Mouse (Mus musculus) layer of hippocampus, adult 8-10 months (tissue): Measurements from ENCODE around the gene Grtp1. TPM values are rescaled to one million over a fixed set of nuclear protein-coding genes. Genes with fewer than 3 reads are reported as not detected.

Source experiments
- DNase-seq, 2 experiments: peaks; one replicate each; pipeline ENCODE4 v3.0.0; 2022; ENCODE audit warnings: low spot score in 2 of 2
- total RNA-seq, 4 experiments: library from RNA; stranded (reverse); gene quantifications; 2 replicates each; pipeline ENCODE4 v1.2.4; 2022

The Grtp1 gene
- total RNA-seq: 1 to 10 TPM; 3.9 to 6.7 (median 5.5) TPM

DNA sequence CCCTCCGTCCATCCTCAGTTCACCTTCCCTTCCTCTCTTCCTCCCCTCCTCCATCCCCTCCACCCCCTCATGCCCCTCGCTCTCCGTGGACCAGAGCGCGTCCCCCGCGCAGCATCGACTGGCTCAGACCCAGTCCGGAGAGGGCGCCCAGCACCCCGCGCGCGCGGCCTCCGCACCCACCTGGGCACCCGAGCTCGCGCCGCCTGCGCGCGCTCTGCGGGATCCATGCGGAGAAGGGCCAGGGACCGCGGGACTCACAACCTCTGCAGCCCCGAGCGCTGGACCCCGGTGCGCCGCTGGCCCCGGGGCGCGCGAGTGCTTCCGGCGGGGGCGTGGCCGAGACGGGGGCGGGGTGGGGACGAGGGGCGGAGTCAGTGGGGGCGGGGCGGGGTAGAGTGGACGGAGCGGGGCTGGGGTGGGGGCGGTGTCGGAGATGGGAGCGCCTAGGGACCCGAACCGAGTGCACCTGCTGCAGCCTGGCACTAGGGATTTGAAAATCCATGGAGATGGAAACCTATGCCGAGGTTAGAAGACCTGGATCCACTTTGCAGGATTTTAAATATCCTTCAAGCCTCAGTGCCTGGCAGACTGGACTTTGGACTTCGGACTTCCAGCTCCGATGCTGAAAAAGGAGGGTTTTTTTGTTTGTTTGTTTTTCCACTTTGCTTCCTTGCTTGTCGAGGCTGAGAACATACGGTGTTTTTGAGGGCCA lies at the start of gene Grtp1:
Grtp1 (minus strand) TSS at position 320 of the 712 bp plus-strand sequence.
- no peak for DNase-seq

DNA sequence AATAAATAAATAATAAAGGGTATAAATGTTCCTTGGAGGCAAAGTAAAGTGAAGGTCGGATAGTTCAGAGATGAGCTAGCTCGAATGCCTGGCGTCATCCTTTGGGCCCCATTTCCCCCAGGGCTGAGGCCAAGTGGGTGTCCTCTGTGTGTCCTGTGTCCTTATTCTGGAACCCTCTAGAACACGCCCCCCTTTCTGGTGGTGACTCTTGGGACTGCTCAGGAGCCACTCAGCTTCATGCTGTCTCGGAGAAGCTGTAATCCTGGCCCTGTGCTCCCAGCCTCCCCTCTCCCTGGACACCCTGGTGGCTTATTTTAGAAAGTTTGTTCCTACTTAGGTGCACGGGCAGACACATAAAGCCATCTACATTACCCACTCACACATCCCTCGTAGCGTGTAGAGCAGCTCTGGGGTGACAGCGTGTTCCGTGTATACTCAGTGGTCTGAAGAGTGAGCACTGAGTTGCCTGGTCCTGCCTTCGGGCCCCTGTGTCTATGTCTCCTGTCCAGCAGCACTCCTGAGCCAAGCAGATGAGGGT lies 44.0 kb upstream of the Grtp1 start:
- DNase-seq: no peak

DNA sequence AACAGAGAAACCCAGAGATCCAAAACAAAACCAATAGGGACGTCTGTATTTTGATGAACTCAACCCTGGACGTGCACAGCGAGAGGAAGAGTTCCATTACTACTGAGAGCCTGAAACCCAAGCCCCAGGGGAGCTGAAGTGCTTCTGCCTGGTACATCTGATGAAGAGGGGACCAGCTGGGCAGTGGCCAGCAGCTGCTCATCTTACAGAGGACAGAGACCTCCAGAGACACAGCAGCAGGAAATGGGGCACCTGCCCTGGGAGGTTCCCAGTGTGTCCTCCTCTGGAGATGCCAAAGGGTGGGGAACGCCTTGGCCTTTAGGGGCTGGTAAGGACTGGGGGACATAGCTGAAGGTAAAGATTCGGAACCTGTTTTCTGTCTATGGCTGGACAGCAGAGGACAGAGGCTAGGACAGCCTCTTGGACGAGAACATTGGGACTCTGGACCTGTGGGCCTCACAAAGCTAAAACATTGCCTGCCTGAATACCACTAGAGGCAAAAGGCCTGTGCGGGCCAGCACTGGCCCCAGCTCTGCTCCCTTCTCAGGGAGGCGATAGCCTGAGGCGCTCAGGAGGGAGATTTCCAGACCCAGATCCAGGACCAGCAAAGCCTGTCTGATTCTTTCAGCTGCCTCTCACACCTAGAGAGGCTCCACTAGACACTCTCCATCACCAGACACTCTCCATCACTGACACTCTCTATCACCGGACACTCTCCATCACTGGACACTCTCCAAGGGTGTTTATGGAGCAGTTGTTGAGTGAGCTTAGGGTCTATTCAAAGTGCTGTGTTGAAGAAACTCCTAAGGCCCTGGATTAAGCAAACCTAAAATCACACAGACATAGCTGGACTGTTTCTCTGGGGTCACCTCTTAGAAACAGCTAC lies 42.8 kb upstream of the Grtp1 start:
- DNase-seq: no peak

DNA sequence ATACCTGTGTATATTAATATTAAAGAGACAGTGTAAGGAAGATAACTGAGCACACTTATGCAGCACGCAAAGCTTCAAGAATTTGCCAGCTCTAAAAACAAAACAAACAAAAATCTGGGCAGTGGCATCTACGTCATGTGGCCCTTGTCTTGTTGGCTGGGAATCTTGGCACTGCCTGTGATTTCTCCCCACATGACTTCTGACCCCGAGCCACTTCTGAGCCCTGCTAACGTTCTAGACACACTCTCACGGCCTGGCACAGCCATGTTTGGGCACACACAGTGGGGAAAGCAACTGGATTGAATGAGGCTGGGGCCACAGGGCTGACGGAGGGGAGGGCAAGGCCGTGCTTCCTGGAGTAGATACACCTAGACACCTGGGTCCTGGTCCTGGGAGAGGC lies 40.3 kb upstream of the Grtp1 start:
- DNase-seq: no peak

DNA sequence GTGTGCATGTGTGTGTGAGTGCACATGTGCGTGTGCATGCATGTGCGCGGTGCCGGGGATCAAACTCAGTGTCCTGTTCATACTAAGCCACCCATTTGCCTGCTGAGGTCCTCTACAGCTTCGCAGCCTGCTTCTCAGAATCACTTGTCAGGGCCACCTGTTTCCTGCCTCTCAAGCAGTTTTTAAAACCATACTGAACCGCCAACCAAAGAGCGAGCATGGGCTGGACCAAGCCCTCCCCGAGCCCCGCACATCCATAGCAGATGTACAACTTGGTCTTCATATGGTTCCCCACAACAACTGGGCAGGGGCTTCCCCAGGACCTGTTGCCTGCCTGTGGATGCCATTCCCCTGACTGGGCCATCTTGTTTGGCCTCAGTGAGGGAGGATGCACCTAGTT lies 39.6 kb upstream of the Grtp1 start:
- no peak for DNase-seq

DNA sequence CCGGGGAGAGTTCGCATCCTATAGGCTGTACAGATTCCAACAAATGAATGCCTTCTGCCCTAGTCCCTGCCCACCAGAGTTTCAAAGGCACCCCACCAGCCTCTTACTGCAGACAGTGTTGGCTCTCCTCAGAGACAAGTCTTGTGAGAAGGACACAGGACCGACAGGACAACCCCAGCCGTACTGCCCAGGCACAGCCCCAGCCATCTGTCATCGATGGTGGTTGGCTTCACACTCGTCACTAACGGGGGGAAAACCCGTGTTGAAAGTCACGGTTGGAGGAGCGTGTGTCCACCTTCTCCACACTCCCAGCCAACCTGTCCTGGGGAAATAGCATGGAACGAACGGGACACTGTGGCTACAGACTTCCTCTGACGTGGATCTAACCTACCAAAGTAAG lies 34.4 kb upstream of the Grtp1 start:
- DNase-seq: no peak

DNA sequence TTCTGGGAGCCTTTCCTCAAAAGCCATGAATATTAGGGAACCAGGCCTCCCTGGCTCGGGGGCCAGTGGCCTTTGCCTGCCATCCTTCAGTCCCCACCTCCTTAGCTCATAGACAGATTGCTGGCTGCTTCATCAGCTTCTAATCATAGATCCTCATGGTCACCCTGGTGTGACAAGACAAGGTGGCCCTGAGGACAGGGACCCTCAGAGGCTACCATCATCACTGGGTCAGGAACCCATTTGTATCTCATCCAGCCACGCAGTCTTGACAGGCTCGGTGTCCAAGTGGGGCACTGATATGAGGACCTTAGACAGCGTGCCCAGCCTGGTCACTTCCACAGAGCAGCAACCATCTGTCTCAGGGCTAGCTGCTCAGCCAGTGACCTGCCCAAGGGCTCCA lies 30.1 kb upstream of the Grtp1 start:
- no peak for DNase-seq

DNA sequence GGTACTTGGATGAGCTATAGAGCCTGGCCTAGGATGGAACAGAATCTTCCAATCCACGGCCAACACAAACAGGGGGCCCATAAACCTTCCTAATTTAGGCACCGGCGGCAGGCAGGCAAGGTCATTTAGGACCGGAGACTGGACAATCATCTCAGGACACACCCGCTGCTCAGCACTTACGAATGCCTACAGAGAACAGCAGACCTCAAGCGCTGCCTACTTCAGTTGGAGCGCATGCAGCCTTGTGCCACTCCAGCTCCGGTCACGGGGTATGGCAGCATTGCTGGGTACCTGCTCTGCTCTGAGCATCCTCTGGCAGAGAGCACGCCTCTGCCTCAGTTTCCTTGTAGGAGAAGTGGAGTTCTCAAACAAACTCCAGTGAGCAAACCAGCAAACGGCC lies 29.4 kb upstream of the Grtp1 start:
- DNase-seq: no peak

DNA sequence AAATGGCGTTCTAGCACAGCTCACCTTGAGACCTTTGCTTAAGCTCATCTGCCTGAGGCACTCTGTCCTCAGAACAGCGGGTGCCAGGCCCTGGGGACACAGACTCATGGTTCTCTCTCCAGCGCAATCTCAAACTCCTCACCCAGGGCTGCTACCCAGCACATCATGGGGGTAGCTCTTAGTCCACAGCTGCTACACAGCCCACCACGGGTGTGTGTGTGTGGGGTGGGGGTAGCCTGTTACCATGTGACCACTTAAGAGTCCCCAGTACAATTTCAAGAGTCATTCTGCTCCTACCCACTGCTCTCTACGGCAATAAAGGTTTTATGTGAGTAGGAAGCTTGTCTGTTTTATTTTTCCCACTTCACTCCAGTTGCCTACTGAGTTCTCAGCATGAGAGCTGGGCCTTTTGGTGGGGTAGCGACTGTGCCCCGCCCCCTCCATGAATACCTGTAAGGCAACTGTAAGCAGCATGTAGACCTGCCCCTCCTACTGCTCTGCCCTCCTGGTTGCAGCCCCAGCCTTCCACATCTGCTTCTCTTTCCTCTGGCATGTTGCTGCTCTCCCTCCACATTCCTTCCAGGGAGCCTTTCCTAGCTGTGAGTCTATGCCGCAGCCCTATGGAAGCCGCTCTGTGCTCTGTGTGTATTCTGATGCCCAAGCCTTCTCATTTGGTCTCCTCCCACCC lies 28.6 kb upstream of the Grtp1 start:
- no peak for DNase-seq

DNA sequence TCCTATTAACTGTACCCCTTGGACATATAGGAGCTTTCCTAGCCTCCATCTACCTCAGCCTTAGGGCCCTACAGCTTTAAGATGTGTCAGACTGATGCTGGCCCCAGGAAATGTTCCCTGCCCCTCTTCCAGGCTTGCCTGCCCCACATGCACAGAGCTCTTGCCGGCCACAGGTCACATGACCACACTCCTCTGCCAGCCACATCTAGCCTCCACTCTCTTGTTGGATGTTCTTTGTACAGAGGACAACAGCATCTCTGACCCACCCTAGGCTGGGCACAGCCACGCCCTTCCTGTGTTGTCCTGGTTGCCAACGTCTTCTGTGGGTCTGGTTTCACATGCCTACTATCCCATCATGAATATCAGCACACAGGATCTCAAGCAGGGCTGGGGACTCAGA lies 26.8 kb upstream of the Grtp1 start:
- DNase-seq: peak in 1 of 2 experiments; percentile 17

DNA sequence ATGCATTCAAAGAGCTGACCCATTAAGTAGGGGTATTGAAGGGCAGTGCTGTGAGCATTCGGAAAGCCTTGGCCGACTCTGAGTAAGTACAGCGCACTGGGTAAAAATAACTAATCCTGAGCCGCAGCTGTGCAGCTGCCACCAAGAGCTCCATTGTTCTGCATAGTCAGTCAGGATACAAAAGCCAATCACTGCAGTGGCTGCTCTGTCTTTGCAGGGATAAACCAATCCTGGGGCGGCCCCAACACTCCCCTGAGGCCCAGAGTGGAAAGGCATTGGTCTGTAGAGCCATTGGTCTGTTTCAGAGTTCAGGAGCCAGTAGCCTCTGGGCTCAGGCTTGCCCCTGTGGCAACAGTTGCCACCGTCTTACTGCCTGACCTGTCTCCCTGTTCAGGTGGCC lies 25.9 kb upstream of the Grtp1 start:
- peak; percentile 38 to 47 for DNase-seq

DNA sequence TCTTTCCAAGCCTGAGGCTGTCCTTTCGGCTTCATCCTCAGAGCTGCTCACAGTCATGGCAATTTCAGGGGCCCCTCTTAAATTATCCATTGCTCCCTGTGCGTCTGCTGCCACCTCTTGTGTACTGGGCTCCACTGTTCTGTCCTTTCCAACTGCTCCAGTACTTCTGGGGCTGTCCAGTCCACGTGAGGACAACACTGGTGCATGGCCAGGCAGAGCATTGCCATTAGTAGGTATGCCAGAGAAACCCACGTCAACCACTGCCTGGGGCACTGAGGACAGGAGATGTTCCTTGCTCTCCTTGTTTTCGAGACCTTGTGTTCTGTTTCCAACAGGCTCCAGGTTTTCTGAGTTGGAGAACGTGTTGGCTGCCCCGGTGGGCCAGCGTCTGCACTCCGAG lies 24.0 kb upstream of the Grtp1 start:
- DNase-seq: no peak

DNA sequence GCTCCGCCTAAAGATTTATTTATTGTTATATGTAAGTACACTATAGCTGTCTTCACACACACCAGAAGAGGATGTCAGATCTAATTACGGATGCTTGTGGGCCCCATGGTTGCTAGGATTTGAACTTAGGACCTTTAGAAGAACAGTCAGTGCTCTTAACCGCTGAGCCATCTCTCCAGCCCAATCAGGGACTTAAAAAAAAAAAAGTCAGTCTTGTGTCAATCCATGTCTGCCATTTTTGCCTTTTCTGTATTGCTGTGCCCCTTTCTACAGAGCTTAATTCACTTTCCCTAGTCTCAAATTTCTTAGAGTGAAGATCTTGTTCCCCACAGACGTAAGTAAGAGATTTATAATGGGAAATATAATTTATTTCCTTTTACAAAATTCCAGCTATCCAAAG lies 18.0 kb upstream of the Grtp1 start:
- no peak for DNase-seq

DNA sequence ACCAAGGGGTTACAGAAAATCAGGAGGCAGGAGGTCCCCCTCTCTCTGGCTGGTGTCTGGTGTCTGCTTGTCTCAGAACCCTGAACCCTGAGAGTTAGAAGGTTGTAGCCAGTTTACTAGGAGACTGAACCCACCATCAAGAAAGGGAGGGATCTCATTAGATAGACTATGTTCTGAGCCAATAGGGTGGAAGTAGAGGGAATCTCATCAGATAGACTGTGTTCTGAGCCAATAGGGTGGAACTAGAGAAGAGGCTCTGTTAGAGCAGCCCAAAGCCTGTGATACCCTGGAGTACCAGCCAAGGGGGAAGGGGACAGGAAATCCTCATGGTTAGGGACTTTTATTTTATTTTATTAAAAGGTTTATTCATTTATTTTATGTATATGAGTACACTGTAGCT lies 17.6 kb upstream of the Grtp1 start:
- no peak for DNase-seq

DNA sequence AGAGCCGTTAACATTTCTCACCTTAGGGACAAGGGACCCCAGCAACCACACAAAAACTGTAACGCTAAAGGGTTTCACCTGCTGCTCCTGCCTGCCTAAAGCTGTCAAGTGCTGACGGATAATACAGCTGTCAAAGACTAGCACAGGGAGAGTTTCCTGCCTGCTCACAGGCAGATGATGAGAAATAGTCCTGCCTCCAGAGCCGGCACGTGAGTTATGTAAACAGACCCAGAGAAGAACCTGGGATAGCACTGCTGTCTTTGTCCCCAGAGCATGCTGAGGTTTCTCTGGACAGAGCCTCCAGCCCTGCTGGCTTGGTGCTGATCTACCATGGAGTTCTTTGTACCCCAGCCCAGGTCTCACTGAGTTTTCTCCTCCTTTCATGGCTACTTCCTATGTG lies 16.7 kb upstream of the Grtp1 start:
- DNase-seq: no peak

DNA sequence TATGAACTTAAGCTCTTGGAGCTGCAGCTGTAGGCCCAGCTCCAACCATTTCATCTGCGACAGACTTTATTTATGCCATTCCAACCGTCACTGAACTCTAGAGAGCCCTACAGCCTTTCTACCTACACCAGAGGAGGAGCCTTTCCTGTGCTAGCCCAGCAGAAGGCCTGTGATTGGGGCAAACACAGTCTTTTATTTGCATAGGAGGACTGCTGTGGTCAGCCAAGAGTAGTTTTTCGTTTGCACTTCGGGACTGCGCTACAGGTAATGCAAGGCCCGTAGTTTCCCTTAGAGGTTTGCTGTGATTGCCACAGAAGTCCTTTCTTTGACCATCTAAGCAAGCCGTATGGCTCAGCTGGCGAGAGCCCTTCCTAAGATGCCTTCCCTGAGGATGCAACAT lies 16.0 kb upstream of the Grtp1 start:
- DNase-seq: no peak

DNA sequence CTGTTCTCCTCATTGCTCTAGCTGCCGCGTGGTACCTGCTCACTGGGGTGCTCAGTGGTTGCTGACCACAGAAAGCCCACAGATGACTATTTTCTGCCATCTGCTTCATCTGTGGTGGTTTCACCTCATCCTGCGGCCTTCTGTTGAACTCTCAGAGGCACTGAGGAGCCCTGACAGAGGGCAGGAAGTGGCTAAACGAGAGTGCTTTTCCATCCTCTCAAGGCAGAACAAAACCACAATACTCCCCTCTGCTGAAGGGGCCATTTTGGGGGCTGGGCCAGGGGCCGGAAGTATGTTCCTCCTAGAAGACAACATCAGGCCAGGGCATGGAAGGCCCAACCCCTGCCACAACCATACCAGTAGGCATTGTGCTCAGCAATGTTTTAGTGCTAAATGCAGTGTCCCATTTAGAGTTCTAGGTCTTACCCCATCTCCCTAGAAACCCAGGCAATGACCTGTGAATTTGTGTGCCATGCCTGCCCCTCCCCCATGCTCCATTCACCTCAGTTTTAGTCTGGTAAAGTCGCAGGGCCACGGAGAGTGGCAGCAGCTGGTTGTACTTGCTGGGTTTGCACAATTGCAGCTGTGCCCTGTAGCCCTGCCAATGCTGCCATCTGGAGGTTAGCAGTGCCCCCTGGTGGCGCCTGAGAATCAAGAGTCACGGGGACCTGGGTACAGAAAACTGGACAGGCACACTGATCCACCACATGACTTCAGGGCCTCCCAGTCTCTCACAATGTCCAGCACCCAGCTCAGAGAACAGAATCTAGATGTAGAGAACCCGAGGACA lies 13.3 kb upstream of the Grtp1 start:
- DNase-seq: peak; percentile 80 to 89

DNA sequence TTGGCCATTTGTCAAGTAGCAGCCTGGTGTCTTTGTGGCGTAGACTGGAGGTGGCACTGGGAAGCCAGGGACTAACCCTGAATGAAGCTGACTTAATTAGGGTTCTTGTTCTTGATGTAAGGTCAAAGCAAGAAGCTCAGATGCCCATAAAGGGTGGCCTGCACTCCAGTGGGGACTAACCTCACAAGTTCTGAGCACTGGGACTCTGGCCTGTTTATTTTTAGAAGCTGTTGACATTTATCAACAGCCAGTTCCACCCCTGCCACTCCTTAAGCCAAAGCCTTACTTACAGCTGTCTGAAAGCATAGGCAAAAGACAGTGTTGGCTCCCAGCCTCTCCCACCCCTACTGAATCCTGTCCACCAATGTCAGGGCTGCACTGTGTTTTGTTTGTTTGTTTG lies 9.3 kb upstream of the Grtp1 start:
- DNase-seq: no peak

DNA sequence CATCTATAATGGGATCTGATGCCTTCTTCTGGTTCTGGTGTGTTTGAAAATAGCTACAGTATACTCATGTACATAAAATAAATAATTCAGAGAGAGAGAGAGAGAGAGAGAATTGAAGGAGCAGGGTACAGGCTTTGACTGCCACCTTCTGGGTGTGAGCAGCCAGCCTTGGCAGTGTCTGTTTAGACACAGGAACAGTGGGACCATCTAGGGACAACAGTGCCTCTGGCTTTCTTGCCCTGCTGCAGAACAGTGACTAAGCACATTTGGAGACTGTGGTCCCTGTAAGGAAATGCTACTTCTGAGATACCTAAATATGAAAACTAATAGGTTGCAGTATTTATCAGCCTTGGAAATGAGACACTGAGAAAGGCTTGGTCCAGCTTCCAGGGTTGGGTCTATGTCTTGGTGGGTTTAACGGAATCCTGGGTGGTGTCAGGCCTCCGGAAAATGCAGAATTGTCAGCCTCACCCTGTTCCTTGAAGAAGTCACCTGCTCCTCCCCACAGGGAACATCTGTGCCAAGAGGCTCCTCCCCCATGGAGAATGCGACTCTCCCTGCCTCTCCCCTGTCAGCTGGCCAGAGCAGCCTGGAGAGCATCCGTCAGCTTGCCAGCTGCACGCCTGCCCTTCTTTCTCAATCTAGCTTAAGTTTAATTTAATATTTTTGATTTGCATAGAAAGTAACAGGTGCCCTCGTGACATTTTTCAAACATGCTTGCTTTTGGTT lies 8.4 kb upstream of the Grtp1 start:
- no peak for DNase-seq

DNA sequence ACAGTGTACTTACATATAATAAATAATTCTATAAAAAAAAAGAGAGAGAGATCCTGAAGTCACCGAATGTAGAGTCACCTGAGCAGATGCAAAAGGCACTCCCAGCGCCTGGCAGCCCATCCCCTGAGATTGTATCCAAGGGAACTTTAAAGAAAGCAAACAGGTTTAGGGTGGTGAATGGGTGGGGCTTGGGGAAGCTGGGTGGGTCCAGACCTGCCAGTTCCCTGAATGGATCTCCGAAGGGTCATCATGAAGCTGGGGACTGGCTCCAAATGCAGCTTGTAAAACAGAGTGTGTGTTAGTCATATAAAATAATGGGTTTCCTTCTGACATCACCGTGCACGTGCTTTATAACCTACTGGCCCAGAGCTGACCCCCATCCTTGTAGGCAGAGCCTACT lies 5.9 kb upstream of the Grtp1 start:
- DNase-seq: no peak

DNA sequence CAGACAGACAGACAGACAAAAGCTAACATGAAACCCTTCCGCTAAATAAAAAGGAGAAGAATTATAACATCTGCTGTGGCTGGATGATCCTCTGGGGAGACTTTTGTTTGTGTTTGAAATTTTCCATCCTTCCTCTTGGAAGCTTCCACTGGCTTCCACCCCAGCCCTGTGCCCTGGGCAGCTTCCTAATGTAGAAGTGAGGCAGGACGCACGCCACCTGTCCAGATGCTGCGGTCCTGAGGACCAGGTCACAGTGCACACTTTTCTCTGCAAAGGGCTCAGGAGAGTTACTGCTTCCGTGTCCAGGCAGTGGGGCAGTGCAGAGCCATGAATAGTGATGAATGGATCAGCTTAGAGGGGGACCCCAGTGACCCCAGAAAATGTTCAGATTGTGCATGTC lies 4.9 kb upstream of the Grtp1 start:
- DNase-seq: no peak
